Mouse (Mus musculus) G1E (cell line): Measurements from ENCODE around the gene Rexo4.

ENCODE experiments used
- CTCF ChIP-seq: IDR thresholded peaks from 2 replicates; pipeline ENCODE4 v1.5.1; 2012; ENCODE audit warnings: low read depth, low read length, inconsistent platforms, mixed read lengths
- GATA1 ChIP-seq: IDR thresholded peaks from 2 replicates; pipeline ENCODE4 v1.6.1; 2012; ENCODE audit warnings: borderline replicate concordance, low read length, inconsistent platforms, mixed read lengths
- GATA2 ChIP-seq: IDR thresholded peaks from 2 replicates; pipeline ENCODE4 v1.6.1; 2012; ENCODE audit warnings: low read depth, low read length, inconsistent platforms, borderline replicate concordance

DNA sequence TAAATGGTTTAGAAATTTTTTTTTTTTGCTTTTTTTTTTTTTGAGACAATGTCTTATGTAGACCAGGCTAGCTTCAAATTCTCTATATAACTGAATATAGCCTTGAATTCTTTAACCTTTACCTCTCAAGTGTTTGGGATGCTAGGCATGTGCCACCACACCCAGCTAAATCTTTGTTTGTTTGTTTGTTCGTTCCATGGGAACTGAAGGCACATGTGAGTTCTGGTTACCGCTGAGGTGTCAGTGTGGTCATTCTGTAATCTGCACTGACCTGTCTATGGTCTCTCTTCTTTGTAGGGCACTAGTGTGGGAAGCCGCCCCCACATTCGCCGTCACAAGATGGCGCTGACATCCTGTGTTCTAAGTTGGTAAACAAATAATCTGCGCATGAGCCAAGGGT, 33.8 kb upstream of the Rexo4 start:
- no peak for TF ChIP-seq CTCF
- no peak for TF ChIP-seq GATA1
- TF ChIP-seq GATA2 = no peak
